Mouse (Mus musculus) hematopoietic stem cell, adult 5-6 weeks (primary cell): ENCODE measurements around the gene Tgtp2. TPM values are rescaled to one million over a fixed set of nuclear protein-coding genes. Genes with fewer than 3 reads are reported as not detected.
"Not testable (repeated sequence)": the region's sequence is repeated elsewhere in the genome, so short reads cannot be mapped to it uniquely, and the experiment has no call there.

Experiments
- ATAC-seq, 2 experiments: fragments of 125-278 bp in 1 of 2; replicated peaks in 1 of 2; 2 replicates each; pipeline ENCODE4 v1.8.0; 2016 to 2017; ENCODE audit warnings: inconsistent platforms in 2 of 2, mild to moderate bottlenecking in 2 of 2, moderate number of reproducible peaks in 2 of 2, low read depth in 1 of 2, moderate TSS enrichment in 1 of 2; ENCODE audit not compliant: low FRiP score in 2 of 2, poor library complexity in 2 of 2, severe bottlenecking in 2 of 2, insufficient read depth in 1 of 2, low TSS enrichment in 1 of 2
- total RNA-seq: library from RNA; stranded (forward); fragments of 172-1452, 232-1000 nt; gene quantifications from 2 replicates; pipeline ENCODE4 v1.2.3, GENCODE M21; 2017

Gene Tgtp2
- total RNA-seq, 1 experiment from 2014 or later: 622 TPM

DNA sequence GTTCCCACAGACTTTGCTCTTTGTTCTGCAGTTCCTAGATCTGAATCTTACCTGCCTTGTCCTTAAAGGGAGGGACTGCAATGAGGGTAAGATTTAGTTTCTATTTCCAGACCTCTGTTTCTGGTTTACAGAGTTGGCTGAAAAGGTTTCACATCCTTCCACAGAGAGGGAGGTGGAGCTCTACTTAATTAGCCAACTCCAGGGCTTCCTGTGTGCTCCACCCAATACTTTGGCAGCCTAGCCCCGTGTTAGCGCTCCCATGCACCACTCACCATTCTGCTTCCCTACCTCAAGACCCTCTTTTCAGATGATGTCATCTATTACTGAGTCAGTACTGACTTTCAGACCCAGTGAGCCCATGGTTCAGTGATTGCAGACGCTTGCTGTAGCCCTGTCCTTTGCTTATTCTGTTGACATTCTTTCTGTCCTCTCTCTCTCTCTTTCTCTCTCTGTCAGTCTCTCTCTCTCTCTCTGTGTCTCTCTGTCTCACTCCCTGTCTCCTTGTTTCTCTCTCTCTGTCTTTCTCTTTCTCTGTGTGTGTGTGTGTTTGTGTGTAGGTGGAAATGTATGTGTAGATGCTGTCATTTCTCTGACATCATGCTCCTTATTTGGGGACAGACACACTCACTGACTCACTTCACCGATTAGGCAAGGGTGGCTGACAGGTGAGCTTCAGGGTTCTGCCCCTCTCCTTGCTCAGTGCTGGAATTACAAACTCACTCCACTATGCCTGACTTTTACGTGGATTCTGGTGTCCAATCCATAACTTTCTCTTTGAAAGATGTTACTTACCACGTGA lies 12.7 kb downstream of the Tgtp2 start, which contains the start of gene 9930111J21Rik2:
Gene 9930111J21Rik2, minus strand, starts transcription at position 150 of the 799 bp plus-strand sequence.
- peak; percentile 63 to 73 for ATAC-seq

- ATAC-seq: peak; percentile 86 to 88
Observed at GRCm38 (mm10) chr11:49050064-49050463, 13.9 kb downstream of the Tgtp2 start.

GRCm38 (mm10) chr11:49012074-49012473 lies 51.9 kb downstream of the Tgtp2 start:
- not testable (repeated sequence) for ATAC-seq

Other genes starting within 250 kb of the Tgtp2 start
- gene Trim41, start 246.9 kb downstream of the Tgtp2 start, total RNA-seq: 54.7 and 74.2 TPM in 2 replicates
- gene Trim7, start 238.1 kb downstream of the Tgtp2 start, total RNA-seq: 0.19 and 4.3 TPM in 2 replicates
- 19.9 and 23.2 TPM in 2 replicates for gene Gm12184, start 237.6 kb downstream of the Tgtp2 start, total RNA-seq
- 85.2 and 86.7 TPM in 2 replicates for gene Irgm1, start 192.5 kb downstream of the Tgtp2 start, total RNA-seq
- 0.84 and 1.6 TPM in 2 replicates for gene Gm5431, start 162.0 kb downstream of the Tgtp2 start, total RNA-seq
- gene Psme2b, start 118.0 kb downstream of the Tgtp2 start, total RNA-seq: 18.5 and 32.5 TPM in 2 replicates
- 3.4 and 4.8 TPM in 2 replicates for gene Olfr56, start 85.3 kb downstream of the Tgtp2 start, total RNA-seq
- 17.8 and 23.8 TPM in 2 replicates for gene 9930111J21Rik1, start 84.8 kb downstream of the Tgtp2 start, total RNA-seq
- 39.1 and 57.5 TPM in 2 replicates for gene Gm12185, start 72.0 kb downstream of the Tgtp2 start, total RNA-seq
- 118 TPM in 2 replicates for gene Tgtp1, start 70.0 kb downstream of the Tgtp2 start, total RNA-seq
- 35.6 and 56.0 TPM in 2 replicates for gene 9930111J21Rik2, start 13.0 kb downstream of the Tgtp2 start, total RNA-seq
- gene Ifi47, start 12.4 kb upstream of the Tgtp2 start, total RNA-seq: 57.2 and 82.0 TPM in 2 replicates
- not detected in 2 replicates for gene Olfr1396, start 50.7 kb upstream of the Tgtp2 start, total RNA-seq
- not detected in 2 replicates for gene Olfr1395, start 78.1 kb upstream of the Tgtp2 start, total RNA-seq
- gene Olfr1394, start 90.2 kb upstream of the Tgtp2 start, total RNA-seq: not detected in 2 replicates
- 6.8 and 8.8 TPM in 2 replicates for gene Btnl9, start 123.0 kb upstream of the Tgtp2 start, total RNA-seq
- gene Zfp62, start 139.1 kb upstream of the Tgtp2 start, total RNA-seq: 144 and 155 TPM in 2 replicates
- 50.9 and 100 TPM in 2 replicates for gene Mgat1, start 180.0 kb upstream of the Tgtp2 start, total RNA-seq
- not detected in 2 replicates for gene Olfr1393, start 214.1 kb upstream of the Tgtp2 start, total RNA-seq
- gene Olfr1392, start 221.1 kb upstream of the Tgtp2 start, total RNA-seq: not detected in 2 replicates
- gene Olfr10, start 240.5 kb upstream of the Tgtp2 start, total RNA-seq: not detected in 2 replicates